Mouse (Mus musculus) megakaryocyte-erythroid progenitor cell, adult 5-6 weeks (primary cell): ENCODE measurements at regions not wholly inside any gene's neighbourhood (a gene's known extent, or its start where the extent isn't known, plus 50 kb on each side); places are given as distances from the start of the nearest gene placed in this dataset.

Source experiments
- ATAC-seq: replicated peaks from 2 replicates; pipeline ENCODE4 v1.8.0; 2016; ENCODE audit warnings: mild to moderate bottlenecking, inconsistent platforms; ENCODE audit not compliant: severe bottlenecking, poor library complexity, low FRiP score, low TSS enrichment

- no peak for ATAC-seq
Measured at GRCm38 (mm10) chr5:133389023-133389840, 710.3 kb upstream of the Castor2 start.

- ATAC-seq, result no peak
Measured at GRCm38 (mm10) chr5:133385374-133386349, 713.8 kb upstream of the Castor2 start.

GRCm38 (mm10) chr5:133365771-133366170, 733.7 kb upstream of the Castor2 start:
- no peak for ATAC-seq

GRCm38 (mm10) chr5:133347516-133347915, 752.0 kb upstream of the Castor2 start:
- ATAC-seq, result no peak

- ATAC-seq, result no peak
Measured at GRCm38 (mm10) chr5:133341973-133342372, 757.5 kb upstream of the Castor2 start.

- no peak for ATAC-seq
Measured at GRCm38 (mm10) chr5:133320626-133321025, 777.5 kb upstream of the Auts2 start.

GRCm38 (mm10) chr5:133320206-133320605, 777.1 kb upstream of the Auts2 start:
- no peak for ATAC-seq

- ATAC-seq, result no peak
Measured at GRCm38 (mm10) chr5:133314031-133314430, 770.9 kb upstream of the Auts2 start.

- no peak for ATAC-seq
Measured at GRCm38 (mm10) chr5:133310979-133311890, 768.1 kb upstream of the Auts2 start.

- no peak for ATAC-seq
Measured at GRCm38 (mm10) chr5:133267887-133268286, 724.7 kb upstream of the Auts2 start.

GRCm38 (mm10) chr5:133267356-133267755, 724.2 kb upstream of the Auts2 start:
- ATAC-seq, result no peak

- no peak for ATAC-seq
Measured at GRCm38 (mm10) chr5:133264976-133265375, 721.8 kb upstream of the Auts2 start.

- ATAC-seq, result no peak
Measured at GRCm38 (mm10) chr5:133218801-133219200, 675.7 kb upstream of the Auts2 start.

GRCm38 (mm10) chr5:133198546-133198945, 655.4 kb upstream of the Auts2 start:
- no peak for ATAC-seq

GRCm38 (mm10) chr5:133189798-133190571, 646.8 kb upstream of the Auts2 start:
- ATAC-seq, result no peak

GRCm38 (mm10) chr5:133175636-133176035, 632.5 kb upstream of the Auts2 start:
- no peak for ATAC-seq

GRCm38 (mm10) chr5:133173155-133173723, 630.1 kb upstream of the Auts2 start:
- ATAC-seq, result no peak

- ATAC-seq, result no peak
Measured at GRCm38 (mm10) chr5:133172686-133173085, 629.5 kb upstream of the Auts2 start.
